Mouse (Mus musculus) E14TG2a.4 (cell line): ENCODE results near the gene Hnrnpm.

Experiments
- CTCF ChIP-seq: conservative IDR thresholded peaks from 2 replicates; pipeline ENCODE4 v1.5.1; 2014; ENCODE audit warnings: low read length
- POU5F1 ChIP-seq: IDR thresholded peaks from 2 replicates; pipeline ENCODE4 v1.6.1; 2014; ENCODE audit warnings: low read length, borderline replicate concordance

- TF ChIP-seq CTCF (no peak), POU5F1 (no peak)
Measured at GRCm38 (mm10) chr17:33669681-33670080, 17.0 kb downstream of the Hnrnpm start.
